Mouse (Mus musculus) CH12.LX (cell line): ENCODE data around the gene Sphk2.

Experiments used
- CHD2 ChIP-seq: IDR thresholded peaks from 2 replicates; pipeline ENCODE4 v1.6.1; 2011; ENCODE audit warnings: low read length, improper control_type of control experiment
- CTCF ChIP-seq, 2 experiments: IDR thresholded peaks in 1 of 2; conservative IDR thresholded peaks in 1 of 2; 2 replicates each; pipeline ENCODE4 v1.5.1; 2011 to 2012; ENCODE audit warnings: low read depth in 2 of 2, low read length in 2 of 2, improper control_type of control experiment in 1 of 2, inconsistent platforms in 1 of 2, mild to moderate bottlenecking in 1 of 2, moderate library complexity in 1 of 2
- EP300 ChIP-seq: IDR thresholded peaks from 2 replicates; pipeline ENCODE4 v1.6.1; 2011; ENCODE audit warnings: low read length, improper control_type of control experiment
- MAFK ChIP-seq: IDR thresholded peaks from 2 replicates; pipeline ENCODE4 v1.6.1; 2011; ENCODE audit warnings: low read length, improper control_type of control experiment; ENCODE audit not compliant: insufficient replicate concordance
- MAZ ChIP-seq: IDR thresholded peaks from 2 replicates; pipeline ENCODE4 v1.6.1; 2012; ENCODE audit warnings: low read depth, mild to moderate bottlenecking, inconsistent platforms, low read length, improper control_type of control experiment, moderate library complexity
- MEF2A ChIP-seq: IDR thresholded peaks from 2 replicates; pipeline ENCODE4 v1.6.1; 2014; ENCODE audit warnings: low read depth, mild to moderate bottlenecking, inconsistent platforms, low read length, improper control_type of control experiment, borderline replicate concordance
- MXI1 ChIP-seq: IDR thresholded peaks from 2 replicates; pipeline ENCODE4 v1.6.1; 2011; ENCODE audit warnings: mild to moderate bottlenecking, low read depth, low read length, improper control_type of control experiment
- MYC ChIP-seq: IDR thresholded peaks from 2 replicates; pipeline ENCODE4 v1.6.1; 2011; ENCODE audit warnings: low read depth, mild to moderate bottlenecking, improper control_type of control experiment, low read length
- POLR2A ChIP-seq: IDR thresholded peaks from 2 replicates; pipeline ENCODE4 v1.6.1; 2011; ENCODE audit warnings: low read depth, mild to moderate bottlenecking, improper control_type of control experiment, low read length
- RCOR1 ChIP-seq: conservative IDR thresholded peaks from 2 replicates; pipeline ENCODE4 v1.6.1; 2012; ENCODE audit warnings: low read depth, mild to moderate bottlenecking, inconsistent platforms, low read length, improper control_type of control experiment
- SIN3A ChIP-seq: IDR thresholded peaks from 2 replicates; pipeline ENCODE4 v1.6.1; 2012; ENCODE audit warnings: low read length, improper control_type of control experiment, inconsistent platforms
- SMC3 ChIP-seq: IDR thresholded peaks from 2 replicates; pipeline ENCODE4 v1.6.1; 2011; ENCODE audit warnings: low read depth, low read length, improper control_type of control experiment
- TCF12 ChIP-seq: IDR thresholded peaks from 2 replicates; pipeline ENCODE4 v1.6.1; 2014; ENCODE audit warnings: low read depth, mild to moderate bottlenecking, inconsistent platforms, low read length, improper control_type of control experiment
- UBTF ChIP-seq: IDR thresholded peaks from 2 replicates; pipeline ENCODE4 v1.6.1; 2012; ENCODE audit warnings: low read depth, mild to moderate bottlenecking, inconsistent platforms, low read length, improper control_type of control experiment, moderate library complexity

- TF ChIP-seq MXI1, result no peak
- no peak for TF ChIP-seq UBTF
- TF ChIP-seq POLR2A, result no peak
- no peak for TF ChIP-seq MAFK
- no peak for TF ChIP-seq CTCF (conservative IDR thresholded peaks at IDR 0.05 in 1 of 2, IDR thresholded peaks at IDR 0.05 in 1 of 2; ENCODE audit: low read depth in 2 of 2, low read length in 2 of 2)
- TF ChIP-seq SIN3A, result no peak
- TF ChIP-seq MYC, result no peak
- no peak for TF ChIP-seq CHD2
- no peak for TF ChIP-seq TCF12
- no peak for TF ChIP-seq SMC3
- no peak for TF ChIP-seq EP300
- no peak for TF ChIP-seq MEF2A
- no peak for TF ChIP-seq RCOR1
- TF ChIP-seq MAZ, result no peak
Observed at GRCm38 (mm10) chr7:45666161-45666560, 51.6 kb downstream of the Sphk2 start, which contains the start of gene Fut2.
